Mouse (Mus musculus): ENCODE measurements around the gene Wipf1.

Gene Wipf1

GRCm38 (mm10) chr2:73502863-73503429, 26.6 kb downstream of the Wipf1 start:
- no peak for DNase-seq

DNA sequence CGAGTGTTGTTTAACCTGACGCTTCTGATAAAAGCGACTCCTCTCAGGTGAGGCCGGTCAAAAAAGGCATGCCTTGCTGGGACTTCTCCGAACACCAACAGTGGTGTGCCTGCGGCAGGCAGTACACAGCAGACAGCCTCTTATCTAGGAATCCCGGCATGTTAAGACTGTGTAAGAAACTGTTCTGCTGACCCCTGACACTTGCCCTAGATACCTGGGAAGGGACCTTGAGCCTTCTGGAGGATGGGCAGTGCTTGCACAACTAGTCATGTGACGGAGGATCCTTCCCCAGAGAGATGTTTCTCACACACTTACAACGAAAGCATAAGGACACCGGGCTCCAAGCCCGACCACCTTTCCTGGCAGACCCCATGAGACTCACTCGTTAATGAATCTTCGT, 28.7 kb downstream of the Wipf1 start:
- no peak for DNase-seq

GRCm38 (mm10) chr2:73498322-73498721, 31.2 kb downstream of the Wipf1 start:
- no peak for DNase-seq

DNA sequence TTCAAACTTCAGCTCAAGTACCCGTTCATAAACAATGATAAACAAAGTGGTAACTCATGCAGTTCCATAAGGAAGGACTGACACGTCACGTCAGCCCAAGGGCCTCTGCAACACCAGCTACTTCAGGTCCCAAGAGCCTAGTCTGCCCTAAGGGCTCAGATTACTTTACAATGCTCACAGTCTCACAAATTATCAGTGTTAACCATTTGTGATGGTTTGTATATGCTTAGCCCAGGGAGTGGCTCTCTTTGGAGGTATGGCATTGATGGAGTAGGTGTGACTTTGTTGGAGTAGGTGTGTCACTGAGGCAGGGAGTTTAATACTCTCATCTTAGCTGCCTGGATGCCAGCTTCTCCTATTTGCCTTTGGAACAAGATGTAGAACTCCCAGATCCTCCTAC, 32.0 kb downstream of the Wipf1 start:
- no peak for DNase-seq

- DNase-seq: no peak
These were observed 32.6 kb downstream of the Wipf1 start for GRCm38 (mm10) chr2:73496944-73497343.

DNA sequence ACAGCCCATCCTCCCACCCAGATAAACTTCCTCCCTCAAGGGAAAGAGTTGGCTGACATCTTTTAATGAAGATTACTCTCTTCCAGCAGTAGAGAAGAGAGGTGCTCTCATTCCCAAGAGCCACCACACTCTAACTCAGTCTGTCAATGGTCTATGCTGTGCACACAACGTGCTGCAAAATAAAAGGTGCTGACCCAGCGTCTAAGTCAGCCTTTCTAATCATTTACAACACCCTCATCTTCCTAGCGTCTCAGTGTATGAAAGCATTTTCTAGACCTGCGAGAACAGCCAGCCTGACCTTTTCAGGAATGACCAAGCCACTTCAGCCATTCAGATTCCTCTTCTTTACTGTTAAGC, 33.2 kb downstream of the Wipf1 start:
- DNase-seq: no peak

DNA sequence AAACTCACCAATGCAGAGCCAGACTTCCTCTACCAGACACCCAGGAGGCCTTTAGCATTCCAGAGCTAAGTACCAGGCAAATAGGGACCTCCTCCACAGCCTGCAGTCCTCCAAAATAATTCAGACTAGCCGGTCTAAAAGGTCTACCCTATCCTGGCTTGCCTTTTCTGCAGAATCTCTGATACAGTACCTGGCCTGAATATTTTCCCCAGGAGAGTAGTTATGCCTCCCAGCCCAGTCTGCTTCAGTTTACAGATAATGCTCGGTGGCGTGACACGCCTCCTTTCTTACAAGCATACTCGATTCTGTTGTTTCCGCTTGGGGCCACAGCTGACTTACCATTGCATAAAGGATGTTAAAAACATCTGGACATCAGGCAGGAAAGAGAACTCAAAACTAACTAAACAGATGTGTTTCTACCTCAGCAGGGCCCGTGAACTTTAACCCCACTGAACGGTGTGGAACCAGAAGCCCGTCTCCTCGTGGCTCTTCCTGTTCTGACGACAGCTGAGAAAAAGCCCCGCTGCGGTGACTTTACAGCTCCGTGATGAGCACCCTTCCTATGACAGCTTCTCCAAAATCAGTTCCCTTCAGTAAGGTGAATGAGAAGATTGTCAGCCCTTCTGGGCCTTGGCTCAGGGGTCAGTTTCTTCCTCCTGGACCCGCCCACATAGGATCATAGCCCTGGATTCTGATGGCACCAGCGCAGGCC, 33.8 kb downstream of the Wipf1 start:
- DNase-seq: no peak

DNA sequence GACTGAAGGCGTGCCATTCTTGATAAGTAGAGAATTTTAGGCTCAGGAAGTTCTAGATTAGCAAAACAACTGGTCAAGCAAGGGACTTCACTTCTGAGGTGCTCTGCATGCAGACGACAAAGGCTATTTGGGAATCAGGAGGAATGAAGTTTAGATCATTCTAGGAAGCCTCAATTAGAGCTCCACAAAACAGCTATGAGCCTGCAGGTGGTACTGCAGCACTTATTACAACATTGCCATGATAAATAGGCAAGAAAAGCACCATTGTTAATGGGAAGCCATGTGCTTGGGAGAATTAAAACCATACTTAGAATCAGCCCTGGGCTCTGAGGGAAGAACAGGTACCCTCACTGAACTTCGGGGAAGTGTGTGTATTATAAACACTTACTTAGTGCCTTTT, 36.0 kb downstream of the Wipf1 start:
- DNase-seq: no peak

DNA sequence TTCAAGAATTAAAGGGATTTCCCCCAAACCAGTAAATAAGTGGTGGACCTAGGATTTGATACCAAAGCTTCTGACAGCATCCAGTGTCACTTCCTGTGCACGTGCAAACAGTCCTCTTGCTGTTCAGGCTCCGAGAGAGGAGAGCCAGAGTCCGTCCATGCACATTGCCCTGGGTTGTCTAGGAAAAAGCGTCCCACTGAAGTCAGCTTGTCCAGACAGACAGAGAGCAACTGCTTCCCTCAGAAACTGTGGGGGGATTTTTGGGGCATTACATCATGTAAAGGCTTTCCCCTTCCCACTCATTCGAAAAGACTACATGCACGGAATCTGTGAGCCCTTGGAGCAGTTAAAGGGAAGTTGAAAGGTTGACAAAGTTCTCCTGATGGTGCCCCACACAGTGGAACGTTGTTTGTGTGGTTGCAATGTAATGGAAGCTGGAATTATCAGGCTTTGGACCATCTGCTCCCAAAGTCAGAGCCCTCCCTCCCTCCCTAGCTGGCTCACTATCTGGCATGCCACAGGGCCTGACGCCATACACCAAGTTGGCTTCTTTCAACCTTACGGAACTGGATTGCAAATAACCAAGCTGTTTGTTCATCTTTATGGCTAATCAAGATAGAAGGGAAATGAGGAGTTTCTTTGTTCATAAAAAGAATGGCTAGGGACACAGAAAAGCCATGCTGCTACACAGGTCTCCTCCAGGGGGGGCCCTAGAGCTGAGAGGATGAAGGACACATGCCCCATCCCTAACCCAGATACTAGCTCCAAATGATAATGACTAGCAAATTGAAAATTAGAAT, 37.9 kb downstream of the Wipf1 start:
- DNase-seq: peak; percentile 9

DNA sequence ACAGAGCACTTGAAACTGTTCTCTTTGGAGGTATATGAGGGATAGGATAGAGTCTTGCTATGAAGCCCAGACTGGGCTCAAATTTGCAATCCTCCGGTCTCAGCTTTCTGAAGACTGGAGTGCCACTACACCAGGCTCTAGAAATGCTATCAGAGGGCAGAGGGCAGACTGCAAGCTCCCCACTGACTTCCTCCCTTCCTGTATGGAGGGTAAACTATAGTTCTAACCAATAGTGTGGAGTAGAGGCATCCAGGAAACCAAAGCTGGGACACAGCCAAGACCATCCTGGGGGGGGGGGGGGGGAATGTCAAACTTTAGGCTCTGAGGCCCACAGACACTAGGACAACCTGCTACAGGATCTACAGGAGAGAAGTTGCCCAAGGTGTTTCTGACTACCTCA, 39.1 kb downstream of the Wipf1 start:
- DNase-seq: no peak

DNA sequence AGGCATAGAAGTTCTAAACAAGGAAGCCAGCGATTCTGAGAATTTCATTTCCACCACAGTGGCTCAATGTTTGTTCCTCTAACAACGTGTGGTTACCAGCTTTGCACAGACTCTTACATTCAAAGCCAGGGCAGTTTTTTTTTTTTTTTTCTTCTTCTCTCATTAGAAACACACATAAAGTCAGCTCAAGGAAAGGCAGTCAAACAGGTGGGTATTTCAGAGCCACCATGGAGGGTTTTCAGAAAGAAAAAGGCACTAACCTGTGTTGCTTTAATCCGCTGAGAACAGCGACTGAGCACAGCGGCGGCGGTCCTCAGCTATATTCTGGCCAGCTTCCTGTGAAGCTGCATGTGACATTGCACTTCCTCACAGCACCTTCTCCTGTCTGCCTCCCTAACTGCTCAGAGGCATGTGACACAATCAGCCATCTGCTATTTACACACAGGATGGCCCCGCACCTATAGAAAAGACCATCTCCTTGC, 43.4 kb downstream of the Wipf1 start:
- DNase-seq: no peak

GRCm38 (mm10) chr2:73485236-73486119, 44.1 kb downstream of the Wipf1 start:
- DNase-seq: no peak

GRCm38 (mm10) chr2:73484561-73485235, 44.8 kb downstream of the Wipf1 start:
- DNase-seq: no peak

GRCm38 (mm10) chr2:73478805-73479204, 50.7 kb downstream of the Wipf1 start:
- DNase-seq: no peak

DNA sequence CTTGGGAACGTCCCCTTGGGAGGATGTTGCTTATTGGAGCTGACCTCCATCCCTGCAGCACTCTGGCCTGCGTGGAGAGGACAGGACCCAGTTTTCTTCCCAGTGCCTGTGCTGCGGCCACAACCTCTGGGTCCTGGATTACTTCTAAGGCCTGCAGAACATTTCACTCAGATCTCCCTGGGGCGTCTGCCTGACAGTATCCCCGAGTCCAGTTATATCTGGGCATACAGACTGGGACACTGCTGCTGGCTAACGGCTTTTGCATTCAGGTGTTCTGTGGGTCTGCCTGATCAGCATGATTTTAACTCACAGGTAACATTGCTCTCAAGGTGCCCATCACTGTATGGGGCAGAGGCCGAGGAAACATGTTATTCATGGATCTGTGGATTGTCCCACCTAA, 52.0 kb downstream of the Wipf1 start:
- no peak for DNase-seq

- DNase-seq: no peak
These were observed 54.0 kb downstream of the Wipf1 start for GRCm38 (mm10) chr2:73475519-73475918.

DNA sequence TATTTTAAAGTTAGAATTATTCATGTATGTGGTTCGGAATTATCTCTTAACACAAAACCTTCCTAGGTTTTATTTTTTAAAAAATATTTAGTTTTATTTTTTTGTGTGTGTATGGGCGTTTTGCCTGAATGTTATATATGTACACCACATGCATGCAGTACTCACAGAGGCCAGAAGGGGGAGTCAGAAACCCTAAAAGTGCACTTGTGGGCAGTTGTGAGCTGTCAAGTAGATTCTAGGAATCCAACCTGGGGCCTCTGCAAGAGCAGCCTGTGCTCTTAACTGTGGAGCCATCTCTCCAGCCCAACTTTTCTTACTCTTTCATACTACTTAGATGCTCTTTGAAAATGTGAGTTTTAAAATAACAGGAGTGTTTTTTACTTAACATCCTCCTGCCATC, 57.4 kb downstream of the Wipf1 start:
- no peak for DNase-seq

GRCm38 (mm10) chr2:73470146-73470630, 59.3 kb downstream of the Wipf1 start:
- DNase-seq: no peak

GRCm38 (mm10) chr2:73469552-73469951, 60.0 kb downstream of the Wipf1 start:
- no peak for DNase-seq

- DNase-seq: no peak
These were observed 60.5 kb downstream of the Wipf1 start for GRCm38 (mm10) chr2:73468993-73469392.

GRCm38 (mm10) chr2:73467071-73467851, 62.3 kb downstream of the Wipf1 start:
- DNase-seq: no peak
